Comparison of ENCODE assay signal across 7 mouse cellular contexts in the genomic region with DNA sequence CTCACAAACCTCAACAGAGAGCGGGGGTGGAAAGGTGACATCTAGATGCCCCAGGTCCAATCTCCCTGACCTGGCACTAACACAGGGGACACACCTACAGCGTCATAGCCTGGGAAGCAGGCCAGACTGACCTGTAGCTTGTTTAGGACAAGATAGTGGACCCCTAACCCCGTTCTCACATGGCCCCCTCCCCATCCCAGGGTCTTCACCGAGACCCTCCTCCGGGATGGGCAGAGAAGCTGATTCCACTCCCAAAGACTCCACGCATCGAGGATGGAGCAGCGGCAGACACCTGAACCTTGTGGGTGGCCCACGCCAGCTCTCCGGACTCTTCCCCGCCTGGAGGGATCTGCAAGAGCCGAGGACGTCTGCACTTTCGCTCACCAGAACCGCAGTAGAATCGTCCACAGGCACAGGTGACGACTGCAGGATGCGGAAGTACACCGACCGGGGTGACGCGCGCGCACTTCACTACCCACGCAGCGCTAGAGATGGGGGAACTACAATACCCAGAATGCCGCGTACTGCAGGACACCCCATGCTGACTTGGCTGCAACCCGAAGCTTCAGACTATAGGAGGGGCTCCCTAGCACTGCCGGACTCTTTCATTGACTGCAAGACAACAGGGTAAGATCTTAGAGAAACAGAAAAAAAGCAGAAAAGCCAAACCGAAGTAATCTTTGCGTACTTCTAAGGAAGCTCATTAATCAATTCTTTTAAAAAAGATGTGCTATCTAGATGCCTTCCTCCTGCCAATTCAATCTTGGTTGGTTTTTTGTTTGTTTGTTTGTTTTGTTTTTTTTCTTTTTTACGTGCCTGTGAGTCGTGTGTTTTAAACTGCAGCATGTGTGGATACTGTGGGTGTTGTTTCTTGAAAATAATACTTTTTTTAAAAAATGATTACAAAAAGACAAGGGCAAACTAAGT. TPM values are rescaled to one million over a fixed set of nuclear protein-coding genes. Genes with fewer than 3 reads are reported as not detected.
DNase-seq lines count a peak whose midpoint lies in the region; ATAC-seq lines count a peak whose summit lies in the region.

Gene Zfp169 (minus strand): TSS at position 449 of the 927 bp plus-strand sequence.
Gene A830005F24Rik (plus strand): TSS at position 568 of the 927 bp plus-strand sequence.

- no peaks in the 10 kb centered on the region for H3K36me3 ChIP-seq in intestine, embryonic 14.5 days (ENCODE audit: control insufficient read depth, insufficient read depth, low read length)

- DNase-seq in adrenal gland, adult (ENCODE audit: inconsistent age in 2 of 2, low spot score in 1 of 2): peak; percentile 88 to 95
- DNase-seq in embryo, embryonic 10 days (ENCODE audit: low spot score): peak; percentile 92
- DNase-seq in gastrocnemius, postnatal 14 days: peak; percentile 74
- peak; percentile 86 for DNase-seq in intestine, embryonic 14.5 days (ENCODE audit: low spot score)
- peak; percentile 89 to 90 for DNase-seq in left cerebral cortex, postnatal 14 days (ENCODE audit: low spot score in 2 of 2)
- peak; percentile 87 for DNase-seq in mesoderm, embryonic 11.5 days (ENCODE audit: low read depth, low spot score)
- peak; percentile 87 to 93 for DNase-seq in right cerebral cortex, postnatal 36 days (ENCODE audit: low spot score in 2 of 2)

- peak within 1 kb of the TSS; percentile 57 for H3K9ac ChIP-seq in intestine, embryonic 14.5 days (ENCODE audit: low read length)

- ATAC-seq in intestine, embryonic 14.5 days (replicated peaks; ENCODE audit: low FRiP score, low TSS enrichment, low read depth): peak; percentile 97

- 2% methylated on average over 34 of the region's 34 CpGs for WGBS in intestine, embryonic 14.5 days

- no peak within 1 kb of the TSS for H3K27ac ChIP-seq in intestine, embryonic 14.5 days (ENCODE audit: low read depth)

- H3K4me2 ChIP-seq in intestine, embryonic 14.5 days (ENCODE audit: low read length): peak within 1 kb of the TSS; percentile 79

- H3K4me3 ChIP-seq in intestine, embryonic 14.5 days (ENCODE audit: low read depth, low read length): peak within 1 kb of the TSS; percentile 82

- H3K4me1 ChIP-seq in intestine, embryonic 14.5 days (replicated peaks; ENCODE audit: control insufficient read depth, insufficient read depth, low read length): peaks cover 7% of the 10 kb centered on the region; the same call in 1 of the 2 replicates

- H3K27me3 ChIP-seq in intestine, embryonic 14.5 days (replicated peaks; ENCODE audit: control insufficient read depth, insufficient read depth, low read length): no peaks in the 10 kb centered on the region

- intact Hi-C loops in gastrocnemius, postnatal 14 days (cut with DNase I; ENCODE audit: low total_unique reads): no loop called here
- intact Hi-C loops in left cerebral cortex, postnatal 14 days (cut with DNase I): no loop called here

- no peaks in the 10 kb centered on the region for H3K9me3 ChIP-seq in intestine, embryonic 14.5 days (ENCODE audit: control insufficient read depth, low read length)

RNA-seq across cellular contexts. Expression of gene Zfp169, which starts in this region (rescaled TPM):
- 1 to 10 TPM; 2.5 to 2.8 TPM for total RNA-seq in gastrocnemius, postnatal 14 days (2021)
- polyA plus RNA-seq in intestine, embryonic 14.5 days (2014; fragmentation: Nextera tagmentation; extraction: Ambion mirVana): 6.2 and 6.6 TPM in 2 replicates
- total RNA-seq in left cerebral cortex, postnatal 14 days (2021): 10 to 100 TPM; 19.8 to 20.5 TPM

RNA-seq across cellular contexts. Expression of gene A830005F24Rik, which starts in this region (rescaled TPM):
- not detected for total RNA-seq in gastrocnemius, postnatal 14 days (2021)
- polyA plus RNA-seq in intestine, embryonic 14.5 days (2014; fragmentation: Nextera tagmentation; extraction: Ambion mirVana): 0.79 and 1.1 TPM in 2 replicates
- 1 to 10 TPM; 1.3 to 1.8 TPM for total RNA-seq in left cerebral cortex, postnatal 14 days (2021)

Comparison
In these comparisons a context has a peak if more than half of its experiments do, and no peak if none do; other contexts are left out.
1. RNA of gene Zfp169 (total RNA-seq): 19.8 to 20.5 TPM in left cerebral cortex, postnatal 14 days; 2.5 to 2.8 TPM in gastrocnemius, postnatal 14 days; every median in the first group is over 4 times any median in the second.
2. Peak in every context shown above with its lines, with median percentiles within 50 percentile points of each other: DNase-seq.